10 mouse cellular contexts compared by ENCODE assay signal in genomic region chr11:77070721-77071120, GRCm38 (mm10). TPM values are rescaled to one million over a fixed set of nuclear protein-coding genes. Genes with fewer than 3 reads are reported as not detected.
A peak's percentile ranks its signal among the peaks of the same experiment; 100 is the strongest.
DNase-seq lines count a peak whose midpoint lies in the region; ATAC-seq and TF ChIP-seq lines count a peak whose summit lies in the region.
"Had no signal": no experiment of that assay in that cellular context is flagged by ENCODE, and none has a peak within 500 bp of the region (broad histone marks: within the 10 kb centered on the region; RNA-seq: fewer than 3 reads in every experiment).

No protein-coding gene starts in this region.

- no peak for TF ChIP-seq EP300 in heart, postnatal 0 days (IDR thresholded peaks at IDR 0.05; ENCODE audit: low read depth)

- no peaks in the 10 kb centered on the region for H3K9me3 ChIP-seq in heart, postnatal 0 days (replicated peaks; ENCODE audit: control insufficient read depth, low read length)
- no peaks in the 10 kb centered on the region for H3K9me3 ChIP-seq in heart, embryonic 12.5 days (replicated peaks)
- no peaks in the 10 kb centered on the region for H3K9me3 ChIP-seq in midbrain, postnatal 0 days (ENCODE audit: low read length)
- H3K9me3 ChIP-seq in midbrain, embryonic 16.5 days (replicated peaks; ENCODE audit: control insufficient read depth, low read length, poor library complexity, severe bottlenecking), result no peaks in the 10 kb centered on the region
- no peaks in the 10 kb centered on the region for H3K9me3 ChIP-seq in forebrain, embryonic 15.5 days
- H3K9me3 ChIP-seq: hindbrain, embryonic 15.5 days; limb, embryonic 13.5 days had no signal

- TF ChIP-seq POLR2A in small intestine, adult 2 months (IDR thresholded peaks at IDR 0.05; ENCODE audit: low read depth, low read length), result no peak

- no peak for DNase-seq in heart, postnatal 0 days (ENCODE audit: low spot score)
- DNase-seq in midbrain, postnatal 0 days (ENCODE audit: low spot score), result peak; percentile 6
- DNase-seq in brain, adult 2 months (ENCODE audit: low read depth, low spot score), result peak; percentile 14
- no peak for DNase-seq in cerebellum, adult 11 months

- no peak overlapping the region for H3K9ac ChIP-seq in heart, postnatal 0 days (replicated peaks; ENCODE audit: low read depth, low read length)
- no peak overlapping the region for H3K9ac ChIP-seq in heart, embryonic 12.5 days
- no peak overlapping the region for H3K9ac ChIP-seq in midbrain, postnatal 0 days (replicated peaks; ENCODE audit: low read length, poor library complexity, severe bottlenecking)
- H3K9ac ChIP-seq in midbrain, embryonic 16.5 days (ENCODE audit: low read depth, low read length), result no peak overlapping the region
- no peak overlapping the region for H3K9ac ChIP-seq in forebrain, embryonic 15.5 days (replicated peaks)
- H3K9ac ChIP-seq: hindbrain, embryonic 15.5 days; limb, embryonic 13.5 days had no signal

- 74% methylated on average over 4 of the region's 4 CpGs for WGBS in heart, postnatal 0 days
- WGBS in heart, embryonic 12.5 days, result 80% methylated on average over 4 of the region's 4 CpGs
- WGBS in midbrain, postnatal 0 days, result 75% methylated on average over 4 of the region's 4 CpGs
- 76% methylated on average over 4 of the region's 4 CpGs for WGBS in midbrain, embryonic 16.5 days
- WGBS in small intestine, adult 2 months, result 68% methylated on average over 4 of the region's 4 CpGs
- 75% methylated on average over 4 of the region's 4 CpGs for WGBS in forebrain, embryonic 15.5 days

- peaks cover 25% of the 10 kb centered on the region for H3K36me3 ChIP-seq in heart, postnatal 0 days (replicated peaks; ENCODE audit: control insufficient read depth, insufficient read depth, low read length)
- H3K36me3 ChIP-seq in heart, embryonic 12.5 days, result peaks cover 39% of the 10 kb centered on the region
- H3K36me3 ChIP-seq in midbrain, postnatal 0 days (ENCODE audit: insufficient read depth, low read length), result peaks cover 9% of the 10 kb centered on the region
- H3K36me3 ChIP-seq in midbrain, embryonic 16.5 days (ENCODE audit: control insufficient read depth, insufficient read depth, low read length), result peaks cover 7% of the 10 kb centered on the region; the same call in 1 of the 2 replicates
- H3K36me3 ChIP-seq in small intestine, adult 2 months (ENCODE audit: control insufficient read depth, insufficient read depth, low read length), result peaks cover 18% of the 10 kb centered on the region
- H3K36me3 ChIP-seq in forebrain, embryonic 15.5 days, result peaks cover 20% of the 10 kb centered on the region

- peak; percentile 39; the same call in 1 of the 2 replicates for TF ChIP-seq CTCF in heart, postnatal 0 days (IDR thresholded peaks at IDR 0.05; ENCODE audit: low read depth)
- peak; percentile 61 for TF ChIP-seq CTCF in midbrain, postnatal 0 days (IDR thresholded peaks at IDR 0.05)
- peak; percentile 30; the same call in 1 of the 2 replicates for TF ChIP-seq CTCF in small intestine, adult 2 months (IDR thresholded peaks at IDR 0.05; ENCODE audit: extremely low read depth, insufficient read length, insufficient replicate concordance, low read depth, low read length)

- H3K4me2 ChIP-seq in heart, postnatal 0 days (ENCODE audit: low read depth, low read length), result no peak overlapping the region
- H3K4me2 ChIP-seq in heart, embryonic 12.5 days, result no peak overlapping the region
- H3K4me2 ChIP-seq in midbrain, postnatal 0 days (ENCODE audit: low read depth, low read length, poor library complexity, severe bottlenecking), result no peak overlapping the region
- no peak overlapping the region for H3K4me2 ChIP-seq in midbrain, embryonic 16.5 days (ENCODE audit: low read length)
- no peak overlapping the region for H3K4me2 ChIP-seq in forebrain, embryonic 15.5 days (replicated peaks)
- H3K4me2 ChIP-seq: hindbrain, embryonic 15.5 days; limb, embryonic 13.5 days had no signal

- H3K27ac ChIP-seq in heart, postnatal 0 days (ENCODE audit: low read depth), result no peak overlapping the region
- H3K27ac ChIP-seq in heart, embryonic 12.5 days (ENCODE audit: poor library complexity, severe bottlenecking), result no peak overlapping the region
- no peak overlapping the region for H3K27ac ChIP-seq in midbrain, postnatal 0 days (ENCODE audit: low read depth, low read length)
- H3K27ac ChIP-seq in midbrain, embryonic 16.5 days (ENCODE audit: low read length), result no peak overlapping the region
- no peak overlapping the region for H3K27ac ChIP-seq in small intestine, adult 2 months (ENCODE audit: insufficient read depth, low read depth, low read length)
- no peak overlapping the region for H3K27ac ChIP-seq in forebrain, embryonic 15.5 days (replicated peaks)
- H3K27ac ChIP-seq: hindbrain, embryonic 15.5 days; limb, embryonic 13.5 days had no signal

- H3K4me3 ChIP-seq in heart, postnatal 0 days (ENCODE audit: low read depth, low read length), result no peak overlapping the region
- no peak overlapping the region for H3K4me3 ChIP-seq in heart, embryonic 12.5 days
- no peak overlapping the region for H3K4me3 ChIP-seq in midbrain, postnatal 0 days (ENCODE audit: low read depth, low read length)
- H3K4me3 ChIP-seq in midbrain, embryonic 16.5 days (ENCODE audit: low read depth, low read length), result no peak overlapping the region
- H3K4me3 ChIP-seq in small intestine, adult 2 months (ENCODE audit: low read depth, low read length), result no peak overlapping the region
- no peak overlapping the region for H3K4me3 ChIP-seq in forebrain, embryonic 15.5 days
- H3K4me3 ChIP-seq: hindbrain, embryonic 15.5 days; limb, embryonic 13.5 days had no signal

- no peak for ATAC-seq in heart, postnatal 0 days (ENCODE audit: insufficient read depth, low read depth)
- no peak for ATAC-seq in heart, embryonic 12.5 days (ENCODE audit: insufficient number of reproducible peaks, low FRiP score)
- no peak for ATAC-seq in midbrain, postnatal 0 days (ENCODE audit: low FRiP score)
- no peak for ATAC-seq in midbrain, embryonic 16.5 days
- no peak for ATAC-seq in forebrain, embryonic 15.5 days (replicated peaks)

- H3K4me1 ChIP-seq in heart, postnatal 0 days (ENCODE audit: control insufficient read depth, insufficient read depth), result no peaks in the 10 kb centered on the region
- H3K4me1 ChIP-seq in heart, embryonic 12.5 days (replicated peaks), result 0 out of 2 replicates have a peak, but pooled peaks cover 3% of the 10 kb centered on the region
- no peaks in the 10 kb centered on the region for H3K4me1 ChIP-seq in midbrain, postnatal 0 days (ENCODE audit: insufficient read depth, low read length)
- H3K4me1 ChIP-seq in midbrain, embryonic 16.5 days (ENCODE audit: control insufficient read depth, insufficient read depth, low read length), result no peaks in the 10 kb centered on the region
- H3K4me1 ChIP-seq in small intestine, adult 2 months (ENCODE audit: control insufficient read depth, insufficient read depth, insufficient read length, low read length), result no peaks in the 10 kb centered on the region
- H3K4me1 ChIP-seq in forebrain, embryonic 15.5 days, result no peaks in the 10 kb centered on the region
- H3K4me1 ChIP-seq: hindbrain, embryonic 15.5 days; limb, embryonic 13.5 days had no signal

- no peaks in the 10 kb centered on the region for H3K27me3 ChIP-seq in heart, postnatal 0 days (ENCODE audit: control insufficient read depth, insufficient read depth, low read length)
- no peaks in the 10 kb centered on the region for H3K27me3 ChIP-seq in heart, embryonic 12.5 days (replicated peaks)
- H3K27me3 ChIP-seq in midbrain, postnatal 0 days (ENCODE audit: insufficient read depth, low read length), result no peaks in the 10 kb centered on the region
- no peaks in the 10 kb centered on the region for H3K27me3 ChIP-seq in midbrain, embryonic 16.5 days (ENCODE audit: control insufficient read depth, insufficient read depth, low read depth, low read length)
- no peaks in the 10 kb centered on the region for H3K27me3 ChIP-seq in small intestine, adult 2 months (ENCODE audit: control insufficient read depth, insufficient read depth, low read length)
- no peaks in the 10 kb centered on the region for H3K27me3 ChIP-seq in forebrain, embryonic 15.5 days
- H3K27me3 ChIP-seq: hindbrain, embryonic 15.5 days; limb, embryonic 13.5 days had no signal

RNA-seq across cellular contexts. Expression of gene Nsrp1, which starts 7.5 kb away (rescaled TPM):
- total RNA-seq in heart, postnatal 0 days (2014; rRNA removed; ENCODE audit: low replicate concordance), result 0.57 and 3.7 TPM in 2 replicates
- polyA plus RNA-seq in heart, postnatal 0 days (2015; fragmentation: Nextera tagmentation; extraction: Ambion mirVana), result 45.1 and 50.2 TPM in 2 replicates
- 42.9 and 52.8 TPM in 2 replicates for polyA plus RNA-seq in heart, embryonic 12.5 days (2016; fragmentation: Nextera tagmentation; extraction: Ambion mirVana)
- total RNA-seq in midbrain, postnatal 0 days (2014; rRNA removed), result 2.5 and 3.5 TPM in 2 replicates
- polyA plus RNA-seq in midbrain, postnatal 0 days (2015; fragmentation: Nextera tagmentation; extraction: Ambion mirVana), result 53.1 and 55.0 TPM in 2 replicates
- polyA plus RNA-seq in midbrain, embryonic 16.5 days (2015; fragmentation: Nextera tagmentation; extraction: Ambion mirVana), result 48.8 and 50.2 TPM in 2 replicates
- 0.27 and 0.41 TPM in 2 replicates for polyA plus RNA-seq in small intestine, adult 2 months (2012; rRNA removed)
- polyA plus RNA-seq in forebrain, embryonic 15.5 days (2015; fragmentation: Nextera tagmentation; extraction: Ambion mirVana), result 65.0 and 70.8 TPM in 2 replicates

Comparison
In these comparisons a context has a peak if more than half of its experiments do, and no peak if none do; other contexts are left out.
1. DNase-seq: peak in midbrain, postnatal 0 days (single experiment) and brain, adult 2 months (single experiment); none in heart, postnatal 0 days (single experiment) and cerebellum, adult 11 months (single experiment).
2. RNA of gene Nsrp1, which starts 7.5 kb away (polyA plus RNA-seq): 65.0 to 70.8 TPM in forebrain, embryonic 15.5 days, 53.1 to 55.0 TPM in midbrain, postnatal 0 days, 45.1 to 50.2 TPM in heart, postnatal 0 days, 48.8 to 50.2 TPM in midbrain, embryonic 16.5 days and 42.9 to 52.8 TPM in heart, embryonic 12.5 days; 0.27 to 0.41 TPM in small intestine, adult 2 months; every median in the first group is over 10 times any median in the second.
3. Peak in every context shown above with its lines, with median percentiles within 50 percentile points of each other: CTCF ChIP-seq.